Mouse (Mus musculus): Measurements from ENCODE around the gene Psmd5. TPM values are rescaled to one million over a fixed set of nuclear protein-coding genes. Genes with fewer than 3 reads are reported as not detected.

Psmd5 gene
- 5.7 and 5.9 TPM in 2 replicates for polyA plus RNA-seq (2012)

GRCm38 (mm10) chr2:34874816-34875345 lies at the start of gene Psmd5:
Psmd5 (minus strand) TSS chr2:34874968.

GRCm38 (mm10) chr2:34913218-34914068 lies 38.7 kb upstream of the Psmd5 start, which contains the start of gene Phf19:
Phf19 (minus strand) TSS chr2:34914026.

GRCm38 (mm10) chr2:34874271-34874670 lies 497 bp downstream of the Psmd5 start, which contains the start of gene Cutal:
Cutal (plus strand) TSS chr2:34874396.

GRCm38 (mm10) chr2:34832766-34833457 lies 41.9 kb downstream of the Psmd5 start, which contains the start of gene Gm34653:
Gm34653 (plus strand) TSS chr2:34833007.

GRCm38 (mm10) chr2:34825827-34826459 lies 48.8 kb downstream of the Psmd5 start, which contains the start of gene Fbxw2:
Fbxw2 (minus strand) TSS chr2:34826311.

Other genes starting within 250 kb of the Psmd5 start
- gene Gapvd1, start 119.7 kb downstream of the Psmd5 start, polyA plus RNA-seq (2012) = 18.1 and 21.0 TPM in 2 replicates
- gene Hspa5, start 103.0 kb downstream of the Psmd5 start, polyA plus RNA-seq (2012) = 356 and 397 TPM in 2 replicates
- 9.7 and 13.2 TPM in 2 replicates for gene Rabepk, start 75.1 kb downstream of the Psmd5 start, polyA plus RNA-seq (2012)
- 29.8 and 34.2 TPM in 2 replicates for gene Fbxw2, start 48.7 kb downstream of the Psmd5 start, polyA plus RNA-seq (2012)
- not detected in 2 replicates for gene Gm34653, start 42.0 kb downstream of the Psmd5 start, polyA plus RNA-seq (2012)
- gene Cutal, start 572 bp downstream of the Psmd5 start, polyA plus RNA-seq (2012) = 0.02 TPM in 1 of 2 replicates, not detected in the other
- 14.0 and 15.3 TPM in 2 replicates for gene Phf19, start 39.1 kb upstream of the Psmd5 start, polyA plus RNA-seq (2012)
- 1.8 and 2.4 TPM in 2 replicates for gene Traf1, start 86.8 kb upstream of the Psmd5 start, polyA plus RNA-seq (2012)
- not detected in 2 replicates for gene Hc, start 186.5 kb upstream of the Psmd5 start, polyA plus RNA-seq (2012)
- 0.06 TPM in 1 of 2 replicates, not detected in the other for gene AI182371, start 226.6 kb upstream of the Psmd5 start, polyA plus RNA-seq (2012)
- 16.9 and 31.9 TPM in 2 replicates for gene Cntrl, start 234.5 kb upstream of the Psmd5 start, polyA plus RNA-seq (2012)